Mouse (Mus musculus): ENCODE measurements at regions not wholly inside any gene's neighbourhood (a gene's known extent, or its start where the extent isn't known, plus 50 kb on each side); places are given as distances from the start of the nearest gene placed in this dataset.
A peak's percentile ranks its signal among the peaks of the same experiment; 100 is the strongest.

DNA sequence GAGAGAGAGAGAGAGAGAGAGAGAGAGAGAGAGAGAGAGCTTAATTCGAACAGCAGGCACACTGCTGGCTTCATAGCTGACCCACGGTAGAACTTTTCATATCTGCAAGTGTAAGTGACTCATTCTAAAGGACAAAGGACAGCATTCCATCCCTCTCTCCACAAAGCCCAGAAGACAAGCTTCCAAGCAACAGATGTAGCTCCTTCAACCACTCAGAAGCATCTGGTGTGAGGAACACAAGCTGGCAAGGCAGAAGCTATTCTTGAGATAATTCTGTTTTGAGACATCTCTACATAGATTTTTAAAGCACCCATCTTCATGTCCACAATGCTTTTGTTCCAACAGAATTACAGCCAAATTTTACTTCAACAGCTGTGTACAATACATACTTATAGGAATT lies 294.2 kb upstream of the Gria1 start:
- TF ChIP-seq CTCF (IDR thresholded peaks at IDR 0.05): no peak
- TF ChIP-seq EP300 (IDR thresholded peaks at IDR 0.05): 0 out of 2 replicates have a peak, but pooled peaks have one; percentile 11

Measured in lung, postnatal 0 days (tissue).